Mouse (Mus musculus) erythroblast, embryonic 14.5 days (primary cell): ENCODE measurements around the gene Ceacam19. TPM values are rescaled to one million over a fixed set of nuclear protein-coding genes. Genes with fewer than 3 reads are reported as not detected.
"Not testable (repeated sequence)": the region's sequence is repeated elsewhere in the genome, so short reads cannot be mapped to it uniquely, and the experiment has no call there.

Experiments
- H3K27me3 ChIP-seq: 2 replicates; pipeline ENCODE4 v1.6.1; 2012; ENCODE audit warnings: inconsistent platforms; ENCODE audit not compliant: control insufficient read depth
- H3K36me3 ChIP-seq: 2 replicates; pipeline ENCODE4 v1.6.1; 2012; ENCODE audit warnings: mild to moderate bottlenecking, inconsistent platforms; ENCODE audit not compliant: control insufficient read depth
- H3K4me1 ChIP-seq: 2 replicates; pipeline ENCODE4 v1.6.1; 2012; ENCODE audit warnings: inconsistent platforms; ENCODE audit not compliant: control insufficient read depth
- H3K4me3 ChIP-seq: replicated peaks from 2 replicates; pipeline ENCODE3; 2012; ENCODE audit warnings: moderate library complexity, mild to moderate bottlenecking, inconsistent platforms
- H3K9me3 ChIP-seq: 2 replicates; pipeline ENCODE4 v1.6.1; 2012; ENCODE audit warnings: low read length, inconsistent platforms, mixed read lengths; ENCODE audit not compliant: control insufficient read depth
- GATA1 ChIP-seq: IDR thresholded peaks from 2 replicates; pipeline ENCODE4 v1.6.1; 2012; ENCODE audit warnings: low read length, inconsistent platforms, mixed read lengths
- TAL1 ChIP-seq: IDR thresholded peaks from 3 replicates; pipeline ENCODE4 v1.6.1; 2012; ENCODE audit warnings: low read length, inconsistent platforms, mixed read lengths
- polyA plus RNA-seq: library from polyadenylated mRNA; stranded (reverse); fragments of >175 nt; gene quantifications from 2 replicates; pipeline ENCODE4 v1.2.3, GENCODE M21; 2012

Ceacam19 gene
- not detected in 2 replicates for polyA plus RNA-seq

GRCm38 (mm10) chr7:19887849-19888248 is at the start of gene Ceacam19:
Gene Ceacam19 (minus strand): TSS chr7:19887965.
- Histone ChIP-seq H3K4me3 (no peak within 1 kb of the TSS), H3K27me3 (no peaks in the 10 kb centered on the region), H3K9me3 (no peaks in the 10 kb centered on the region), H3K4me1 (no peaks in the 10 kb centered on the region), H3K36me3 (no peaks in the 10 kb centered on the region)
- TF ChIP-seq TAL1 (no peak), GATA1 (no peak)

GRCm38 (mm10) chr7:19937229-19937821 is 49.6 kb upstream of the Ceacam19 start:
- no peak overlapping the region for H3K4me3 ChIP-seq
- H3K9me3 ChIP-seq: no peaks in the 10 kb centered on the region
- peaks cover 4% of the 10 kb centered on the region; the same call in 1 of the 2 replicates for H3K4me1 ChIP-seq
- peaks cover under 1% of the 10 kb centered on the region for H3K27me3 ChIP-seq
- H3K36me3 ChIP-seq: no peaks in the 10 kb centered on the region
- TF ChIP-seq TAL1 (no peak), GATA1 (no peak)

GRCm38 (mm10) chr7:19935961-19936360 is 48.2 kb upstream of the Ceacam19 start:
- no peak for TF ChIP-seq GATA1
- Histone ChIP-seq H3K36me3 (no peaks in the 10 kb centered on the region), H3K4me3 (no peak overlapping the region), H3K9me3 (no peaks in the 10 kb centered on the region), H3K27me3 (peaks cover 7% of the 10 kb centered on the region), H3K4me1 (peaks cover 4% of the 10 kb centered on the region; the same call in 1 of the 2 replicates)

- TF ChIP-seq GATA1: no peak
- no peak for TF ChIP-seq TAL1
- peaks cover 4% of the 10 kb centered on the region; the same call in 1 of the 2 replicates for H3K4me1 ChIP-seq
Observed at GRCm38 (mm10) chr7:19935171-19935751, 47.5 kb upstream of the Ceacam19 start.

GRCm38 (mm10) chr7:19932877-19933809 is 45.4 kb upstream of the Ceacam19 start:
- H3K36me3 ChIP-seq: no peaks in the 10 kb centered on the region
- H3K4me3 ChIP-seq: no peak overlapping the region
- H3K27me3 ChIP-seq: peaks cover 7% of the 10 kb centered on the region
- H3K4me1 ChIP-seq: peaks cover 4% of the 10 kb centered on the region; the same call in 1 of the 2 replicates
- no peaks in the 10 kb centered on the region for H3K9me3 ChIP-seq
- TF ChIP-seq GATA1: no peak
- TF ChIP-seq TAL1: no peak

More at GRCm38 (mm10) chr7:19935171-19935751, 47.5 kb upstream of the Ceacam19 start:
- no peaks in the 10 kb centered on the region for H3K9me3 ChIP-seq
- H3K27me3 ChIP-seq: peaks cover 7% of the 10 kb centered on the region
- H3K4me3 ChIP-seq: no peak overlapping the region
- H3K36me3 ChIP-seq: no peaks in the 10 kb centered on the region

GRCm38 (mm10) chr7:19932133-19932876 is 44.5 kb upstream of the Ceacam19 start:
- H3K27me3 ChIP-seq: peaks cover 7% of the 10 kb centered on the region

GRCm38 (mm10) chr7:19930481-19930880 is 42.7 kb upstream of the Ceacam19 start:
- H3K36me3 ChIP-seq, H3K4me1 ChIP-seq, H3K27me3 ChIP-seq, H3K9me3 ChIP-seq, H3K4me3 ChIP-seq: not testable (repeated sequence)

More at GRCm38 (mm10) chr7:19932133-19932876, 44.5 kb upstream of the Ceacam19 start:
- H3K4me1 ChIP-seq: peaks cover 4% of the 10 kb centered on the region; the same call in 1 of the 2 replicates
- TF ChIP-seq TAL1: no peak
- no peak for TF ChIP-seq GATA1
- H3K9me3 ChIP-seq: no peaks in the 10 kb centered on the region
- H3K36me3 ChIP-seq: no peaks in the 10 kb centered on the region
- H3K4me3 ChIP-seq: no peak overlapping the region

GRCm38 (mm10) chr7:19928486-19928885 is 40.7 kb upstream of the Ceacam19 start:
- TF ChIP-seq TAL1 (no peak), GATA1 (no peak)
- Histone ChIP-seq H3K27me3 (peaks cover 7% of the 10 kb centered on the region), H3K9me3 (no peaks in the 10 kb centered on the region), H3K4me1 (peaks cover 3% of the 10 kb centered on the region; the same call in 1 of the 2 replicates), H3K36me3 (no peaks in the 10 kb centered on the region), H3K4me3 (no peak overlapping the region)
